Mouse (Mus musculus) brain, adult 2 months (tissue): Measurements from ENCODE around the gene Add1.

ENCODE experiments used
- DNase-seq: peaks from one replicate; pipeline ENCODE4 v3.0.0; 2011; ENCODE audit warnings: low read depth, low spot score

Gene Add1

DNA sequence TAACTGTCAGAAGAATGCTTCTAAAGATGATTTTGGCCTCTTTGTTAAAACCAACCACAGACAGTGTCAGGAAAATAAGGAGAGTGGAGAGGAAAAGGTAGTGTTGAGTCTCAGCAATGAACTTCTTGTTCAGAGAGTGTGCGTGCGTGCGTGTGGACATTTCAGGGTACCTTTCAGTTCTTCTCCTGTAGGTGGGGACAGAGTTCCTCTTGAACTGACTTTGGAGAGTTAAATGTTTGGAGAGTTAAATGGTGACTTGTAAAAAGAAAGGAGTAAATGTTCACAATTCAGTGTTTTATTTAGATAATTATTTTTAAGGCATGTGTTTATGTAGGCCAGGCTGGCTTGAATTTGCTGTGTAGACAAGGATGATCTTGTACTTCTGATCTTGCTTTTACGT lies 96.8 kb downstream of the Add1 start:
- DNase-seq, result no peak
